Mouse (Mus musculus): ENCODE measurements at regions not wholly inside any gene's neighbourhood (a gene's known extent, or its start where the extent isn't known, plus 50 kb on each side); places are given as distances from the start of the nearest gene placed in this dataset.
"Not testable (repeated sequence)": the region's sequence is repeated elsewhere in the genome, so short reads cannot be mapped to it uniquely, and the experiment has no call there.

GRCm38 (mm10) chrX:70606349-70606748 lies 129.4 kb upstream of the Tmem185a start:
- in situ Hi-C loops (cut with MboI, MseI): no loop called here

- in situ Hi-C loops (cut with MboI, MseI): not testable (repeated sequence)
These were observed 105.4 kb upstream of the Tmem185a start for GRCm38 (mm10) chrX:70582344-70582743.

DNA sequence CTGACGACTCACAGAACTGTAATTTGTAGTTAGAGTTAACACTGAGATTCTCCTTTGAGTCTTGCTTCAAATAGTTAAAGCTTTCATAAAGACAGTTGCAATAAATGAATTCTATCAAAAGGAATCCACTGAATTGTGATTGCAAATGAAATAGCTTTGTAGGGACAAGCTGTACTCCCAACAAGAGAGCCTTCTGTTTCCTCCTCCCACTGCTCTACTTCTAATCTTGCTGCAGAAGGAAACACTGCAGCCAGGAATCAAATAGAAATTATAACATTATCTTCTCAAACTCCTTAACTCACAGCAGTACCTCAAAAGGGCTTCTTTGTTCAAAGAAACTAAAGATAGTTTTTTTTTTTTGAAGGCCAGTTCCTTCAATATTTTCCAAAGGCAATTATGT lies 103.2 kb upstream of the Tmem185a start:
- in situ Hi-C loops (cut with MboI, MseI): no loop called here

DNA sequence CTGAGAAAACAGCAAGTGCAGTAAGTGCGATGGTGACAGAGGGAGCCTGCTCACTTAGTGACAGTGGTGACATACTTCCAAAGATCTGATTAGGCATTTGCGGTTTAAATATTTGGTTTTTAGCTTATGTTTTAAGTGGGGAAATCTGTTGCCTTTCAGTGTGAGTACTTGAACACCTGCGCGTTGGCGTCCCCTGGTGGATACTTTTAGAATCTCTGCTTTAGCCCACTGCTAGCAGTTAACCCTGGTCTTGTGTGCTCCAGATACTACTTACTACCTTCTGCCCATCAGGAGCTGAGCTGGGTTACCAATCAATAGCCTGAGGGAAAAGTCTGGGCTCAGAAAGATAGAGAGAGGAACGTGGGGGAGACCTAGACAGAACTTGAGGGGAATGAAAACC lies 97.3 kb upstream of the Tmem185a start:
- in situ Hi-C loops (cut with MboI, MseI): loop anchor here (5.0 kb wide), 1 partner anchor 202 kb away; no protein-coding TSS in a partner anchor

DNA sequence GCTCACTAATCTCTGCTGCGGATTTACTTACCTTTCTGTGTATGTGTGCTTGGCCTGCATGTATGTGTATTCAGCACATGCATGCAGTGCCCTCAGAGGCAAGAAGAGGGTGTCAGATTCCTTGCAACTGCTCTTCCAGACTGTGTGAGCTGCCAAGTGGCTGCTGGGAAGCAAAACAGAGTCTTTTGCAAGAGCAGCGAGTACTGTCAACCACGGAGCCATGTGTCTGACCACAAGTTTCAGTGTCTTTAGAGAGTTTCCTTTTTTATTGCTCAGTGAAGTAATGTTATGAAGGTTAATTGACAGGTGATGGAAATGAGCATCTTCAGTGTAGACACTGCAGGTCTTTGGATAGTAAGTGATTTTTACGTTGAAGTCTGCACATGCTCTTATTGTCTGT lies 93.6 kb upstream of the Tmem185a start:
- in situ Hi-C loops (cut with MboI, MseI): loop anchor here (5.0 kb wide), 1 partner anchor 198 kb away; no protein-coding TSS in a partner anchor

DNA sequence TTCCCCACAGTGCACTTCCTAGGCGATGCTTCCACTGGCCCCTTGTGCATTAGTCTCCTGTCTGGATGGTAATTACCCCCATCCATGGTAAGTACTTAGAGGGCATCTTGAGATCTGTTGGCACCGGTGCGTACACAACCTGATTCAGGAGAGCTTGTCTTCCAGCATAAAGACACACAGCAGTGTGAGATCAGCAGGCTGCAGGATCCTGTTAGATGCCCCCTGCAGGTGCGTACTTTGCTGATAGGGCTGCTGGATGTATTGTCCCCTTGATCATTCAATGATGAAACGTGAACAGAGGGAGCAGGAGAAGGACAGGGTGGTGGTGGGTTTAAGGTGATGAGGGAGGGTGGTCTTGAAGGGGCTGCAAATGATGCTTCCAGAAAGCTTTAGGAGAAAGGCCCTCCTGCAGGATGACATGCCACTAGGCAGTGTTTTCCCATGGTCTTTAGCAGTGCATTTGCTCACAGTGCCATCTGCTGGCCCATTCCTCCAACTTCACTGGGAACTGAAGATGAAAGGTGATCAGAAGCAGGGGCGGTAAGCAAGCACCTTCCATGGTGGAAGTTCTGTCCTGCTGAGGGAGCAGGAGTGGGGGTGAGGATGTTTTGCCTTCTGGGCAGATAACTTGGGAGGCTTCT lies 92.5 kb upstream of the Tmem185a start:
- in situ Hi-C loops (cut with MboI, MseI): not testable (repeated sequence)

All from T-helper 1 cell (primary cell).